Mouse (Mus musculus) spleen, adult 2 months (tissue): Measurements from ENCODE around the gene Nsg2.

Experiments used
- CTCF ChIP-seq: fragments of 200-500 bp; IDR thresholded peaks from 2 replicates; pipeline ENCODE4 v1.5.1; 2011; ENCODE audit warnings: mild to moderate bottlenecking, inconsistent platforms; ENCODE audit not compliant: insufficient read depth, insufficient read length, insufficient replicate concordance; ENCODE audit errors: extremely low read depth
- POLR2A ChIP-seq: fragments of 200-500 bp; IDR thresholded peaks from 2 replicates; pipeline ENCODE4 v1.6.1; 2011; ENCODE audit warnings: low read depth, low read length, inconsistent platforms

GRCm38 (mm10) chr11:32101059-32101632 lies 100.9 kb downstream of the Nsg2 start:
- TF ChIP-seq CTCF, result no peak
- no peak for TF ChIP-seq POLR2A
